Mouse (Mus musculus) right cerebral cortex, postnatal 14 days (tissue): ENCODE data around the gene Ptpro.
A peak's percentile ranks its signal among the peaks of the same experiment; 100 is the strongest.
"Not testable (repeated sequence)": the region's sequence is repeated elsewhere in the genome, so short reads cannot be mapped to it uniquely, and the experiment has no call there.

Experiments used
- DNase-seq: peaks from one replicate; pipeline ENCODE4 v3.0.0; 2022

Ptpro gene

DNA sequence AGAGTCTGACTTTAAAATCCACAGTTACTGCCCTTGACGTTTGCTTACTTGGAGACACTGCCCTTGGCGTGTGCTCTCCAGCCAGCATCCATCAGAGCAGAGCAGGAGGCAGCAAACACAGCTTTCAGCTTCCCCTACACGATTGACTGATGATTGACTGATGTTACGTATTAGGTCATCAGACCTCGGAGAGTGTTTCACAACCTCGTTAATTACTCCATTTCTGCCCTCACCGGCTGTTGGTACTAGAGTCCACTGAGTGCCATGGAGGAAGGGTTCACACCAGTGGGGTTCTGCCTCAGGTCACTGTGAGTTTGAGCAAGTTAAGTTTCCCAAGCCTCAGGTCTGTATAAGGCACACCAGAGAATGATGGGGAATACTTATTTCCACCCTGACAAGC is 143.0 kb downstream of the Ptpro start:
- no peak for DNase-seq

DNA sequence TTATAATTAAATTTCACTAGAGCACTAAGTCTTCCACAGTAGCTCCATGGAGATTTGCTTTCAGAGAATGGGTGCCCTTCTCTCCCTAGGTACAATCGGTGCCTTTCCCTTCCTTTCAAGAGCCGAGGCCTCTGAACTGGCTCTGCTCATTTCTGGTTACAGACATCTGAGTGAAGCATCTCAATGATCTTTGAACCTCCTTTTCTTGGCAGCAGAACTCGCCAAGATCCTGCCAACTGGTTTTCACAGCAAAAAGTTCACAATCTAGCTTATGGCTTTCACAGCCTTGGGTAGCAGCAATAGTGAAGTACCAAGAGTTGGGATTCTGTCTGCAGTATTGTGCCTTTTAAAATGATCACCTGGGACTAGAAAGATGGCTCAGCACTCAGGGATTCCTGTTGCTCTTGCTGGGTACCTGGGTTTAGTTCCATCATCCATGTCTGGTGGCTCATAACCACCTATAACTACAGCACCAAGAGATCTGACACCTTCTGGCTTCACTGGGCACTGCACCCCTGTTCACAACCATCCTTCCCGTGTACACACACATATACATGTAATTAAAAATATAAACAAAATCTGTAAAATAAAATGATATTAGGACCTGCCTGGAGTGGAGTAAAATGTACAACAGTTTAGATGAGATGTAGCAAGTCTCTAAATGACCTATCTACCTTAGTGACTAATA is 144.1 kb downstream of the Ptpro start:
- no peak for DNase-seq

DNA sequence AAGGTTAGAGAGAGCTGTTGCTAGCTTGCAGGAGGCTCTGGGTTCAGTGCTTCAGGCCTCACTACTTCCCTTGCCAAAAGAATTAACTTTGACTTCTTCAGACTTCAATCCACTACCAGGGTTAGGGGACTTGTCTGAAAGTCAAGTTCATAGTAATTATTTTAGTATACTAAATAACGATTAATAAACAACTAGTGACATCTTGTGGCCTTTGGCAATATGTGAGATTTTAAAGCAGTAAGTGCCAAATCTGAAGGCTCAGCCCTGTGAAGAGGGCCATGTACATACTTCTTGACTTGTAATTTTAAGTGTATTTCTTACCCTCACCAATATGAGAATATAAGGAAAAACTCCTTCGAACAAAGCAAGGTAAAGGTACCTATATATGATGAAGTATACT is 145.2 kb downstream of the Ptpro start:
- no peak for DNase-seq

DNA sequence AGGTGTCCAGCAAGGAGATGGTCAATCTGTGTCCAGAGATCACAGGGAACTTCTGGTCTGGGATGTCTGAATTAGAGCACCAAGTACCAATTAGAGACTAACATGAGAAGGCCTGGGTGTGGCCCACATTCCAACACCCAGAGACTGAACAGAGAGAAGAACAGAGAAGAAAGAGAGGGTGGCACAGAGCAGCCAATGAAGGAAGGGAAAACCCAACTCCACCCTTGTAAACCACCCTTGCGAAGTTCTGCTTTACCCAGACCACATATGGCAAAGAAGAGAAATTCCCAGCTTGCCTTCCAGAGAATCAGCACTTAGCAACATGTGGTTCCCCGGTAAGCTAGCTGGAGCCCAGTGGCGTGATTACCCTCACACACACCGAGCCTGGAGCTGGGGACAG is 152.1 kb downstream of the Ptpro start:
- DNase-seq, result no peak

DNA sequence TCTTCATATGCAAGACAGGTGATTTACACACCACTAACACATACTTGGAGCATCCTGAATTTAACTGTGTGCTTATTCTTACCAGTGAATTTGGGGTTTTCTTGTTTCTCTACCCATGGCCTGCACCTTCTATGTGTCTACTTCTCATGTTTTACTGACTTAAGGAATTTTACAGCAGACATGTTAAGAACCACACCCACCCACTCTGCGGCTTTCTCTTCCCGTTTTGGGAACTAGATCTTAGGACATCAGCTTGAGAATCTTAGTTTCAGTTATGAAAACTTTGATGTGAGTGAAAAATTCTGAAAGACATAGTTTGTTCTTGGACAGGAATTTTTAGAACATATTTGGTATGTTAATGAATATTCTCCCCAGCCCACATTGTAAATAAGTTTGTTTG is 153.6 kb downstream of the Ptpro start:
- no peak for DNase-seq

DNA sequence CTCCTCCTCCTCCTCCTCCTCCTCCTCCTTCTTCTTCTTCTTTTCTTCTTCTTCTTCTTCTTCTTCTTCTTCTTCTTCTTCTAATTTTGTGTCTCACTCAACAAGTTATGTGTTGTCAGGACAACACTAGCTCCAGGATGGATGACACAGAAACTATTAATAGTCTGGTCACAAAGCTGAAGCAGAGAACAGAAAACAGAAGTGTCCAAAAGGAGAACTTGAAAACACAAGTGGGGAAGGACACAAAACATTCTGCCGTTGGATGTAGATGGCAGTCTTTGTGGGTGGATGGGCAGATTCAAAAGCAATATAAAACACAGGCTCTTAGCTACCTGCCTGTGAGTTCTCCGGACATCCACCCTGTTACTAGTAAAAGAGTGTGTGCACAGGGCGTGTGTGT is 158.4 kb downstream of the Ptpro start:
- no peak for DNase-seq

DNA sequence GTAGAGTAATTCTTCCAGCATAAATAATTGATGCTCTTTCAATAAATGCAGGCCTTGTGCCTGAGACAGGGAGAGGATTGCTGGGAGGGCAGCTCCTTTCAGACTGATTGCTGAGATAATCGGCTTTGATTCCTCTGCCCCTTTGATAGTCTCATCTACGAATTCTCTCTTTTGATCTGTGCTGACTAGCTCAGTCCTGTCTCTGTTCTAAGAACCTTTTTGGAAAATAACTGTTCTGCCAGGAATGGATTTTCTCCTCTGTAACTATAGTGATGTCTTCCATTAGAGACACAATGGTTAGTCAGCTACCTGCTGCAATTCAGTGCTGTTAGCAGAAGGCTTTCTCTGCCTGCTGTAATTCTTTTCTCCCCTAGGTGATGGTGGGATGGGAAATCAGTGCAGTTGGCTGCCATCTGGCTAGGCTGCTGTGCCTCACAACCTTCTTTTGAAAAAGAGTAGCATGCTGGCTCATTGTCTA is 159.8 kb downstream of the Ptpro start:
- DNase-seq, result no peak

DNA sequence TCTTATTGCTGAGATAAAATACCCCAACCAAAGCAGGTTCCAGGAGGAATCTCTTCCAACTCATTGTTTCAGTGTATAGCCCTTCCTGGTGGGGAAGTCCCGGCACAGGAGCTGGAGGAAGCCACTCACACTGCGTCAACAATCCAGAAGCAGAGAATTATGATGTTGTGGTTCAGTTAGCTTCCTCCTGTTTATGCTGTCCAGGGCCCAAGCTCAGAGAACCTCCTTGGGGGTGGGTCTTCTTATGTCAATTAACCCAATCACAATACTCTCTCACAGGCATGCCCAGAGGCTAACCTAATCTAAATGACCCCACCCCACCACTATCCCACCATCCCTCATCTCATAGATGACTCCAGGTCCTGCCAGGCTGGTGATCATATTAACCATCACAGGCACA is 160.9 kb downstream of the Ptpro start:
- no peak for DNase-seq

DNA sequence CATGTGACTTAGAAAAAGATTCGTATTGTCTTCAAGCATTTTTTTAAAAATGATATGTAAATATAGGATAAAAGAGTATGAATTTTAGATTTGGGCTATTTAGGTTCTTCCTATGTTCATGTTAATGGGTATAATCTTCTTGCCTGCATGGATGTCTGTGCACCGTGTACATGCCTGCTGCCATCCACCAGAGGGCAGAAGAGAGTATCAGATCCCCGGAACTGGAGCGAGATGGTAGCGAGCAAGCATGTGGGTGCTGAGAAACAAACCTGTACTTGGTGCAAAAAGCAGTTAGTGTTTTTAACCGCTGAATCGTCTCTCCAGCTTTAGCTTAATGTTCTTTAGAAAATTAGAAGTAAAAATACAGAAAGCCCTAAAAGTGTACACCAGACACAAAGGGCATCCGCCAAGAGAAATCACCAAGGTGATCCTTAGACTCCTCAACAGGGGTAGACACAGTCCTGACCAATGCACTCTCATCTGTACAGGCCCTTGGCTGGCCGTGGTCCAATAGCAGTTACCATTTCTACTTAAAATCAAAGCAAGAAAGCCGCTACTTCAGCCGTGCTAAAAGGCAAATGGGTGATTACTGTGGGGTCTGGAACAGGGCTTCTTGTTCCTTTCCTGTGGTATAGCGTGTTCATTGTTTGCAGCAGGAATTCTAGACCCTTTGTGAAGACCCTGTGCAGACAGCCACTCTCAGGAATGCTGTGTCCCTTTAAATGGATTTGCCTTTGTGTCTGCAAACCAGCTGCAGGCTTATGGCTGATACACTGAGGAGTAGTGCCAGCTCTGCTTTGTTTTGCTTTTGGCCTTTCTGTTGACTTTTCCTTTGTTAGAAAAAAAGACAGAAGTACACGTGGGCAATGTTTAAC is 162.6 kb downstream of the Ptpro start:
- DNase-seq, result peak; percentile 31

DNA sequence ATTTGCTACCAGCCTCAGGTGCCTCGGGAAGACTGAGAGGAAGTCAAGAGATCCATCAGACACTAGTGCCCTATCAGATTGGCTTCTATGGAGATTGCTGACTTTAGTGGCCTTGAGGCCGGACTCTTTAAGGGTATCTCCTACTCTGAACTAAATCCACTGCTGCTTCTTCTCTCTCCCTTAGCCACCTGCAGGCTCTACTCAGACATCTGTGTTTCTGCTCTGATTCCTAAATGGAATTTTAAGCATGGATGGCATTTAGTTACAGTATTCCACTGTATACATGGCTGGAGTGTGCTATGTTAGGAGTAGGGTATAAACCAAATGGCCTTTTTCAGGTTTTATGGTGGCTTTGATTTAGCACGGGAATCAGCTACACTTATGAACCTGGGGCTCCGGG is 170.7 kb downstream of the Ptpro start:
- no peak for DNase-seq

DNA sequence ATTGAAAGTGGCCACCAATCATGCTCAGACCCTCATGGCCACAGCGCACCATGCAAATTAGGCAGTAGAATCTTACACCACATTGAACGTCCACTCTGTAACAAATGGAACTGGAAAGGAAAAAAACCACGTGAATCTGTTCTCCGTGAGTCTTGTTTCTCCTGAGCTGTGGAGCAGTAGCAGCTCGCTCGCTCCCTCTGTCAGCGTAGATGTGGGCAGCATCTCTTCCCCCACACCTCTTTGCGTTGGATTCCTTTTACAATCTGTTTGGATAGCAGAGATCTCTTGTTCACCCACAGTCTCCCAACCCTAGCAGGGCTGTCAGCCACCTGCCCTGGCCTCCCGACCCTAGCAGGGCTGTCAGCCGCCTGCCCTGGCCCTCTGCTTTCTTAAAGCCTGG is 171.7 kb downstream of the Ptpro start:
- DNase-seq, result no peak

DNA sequence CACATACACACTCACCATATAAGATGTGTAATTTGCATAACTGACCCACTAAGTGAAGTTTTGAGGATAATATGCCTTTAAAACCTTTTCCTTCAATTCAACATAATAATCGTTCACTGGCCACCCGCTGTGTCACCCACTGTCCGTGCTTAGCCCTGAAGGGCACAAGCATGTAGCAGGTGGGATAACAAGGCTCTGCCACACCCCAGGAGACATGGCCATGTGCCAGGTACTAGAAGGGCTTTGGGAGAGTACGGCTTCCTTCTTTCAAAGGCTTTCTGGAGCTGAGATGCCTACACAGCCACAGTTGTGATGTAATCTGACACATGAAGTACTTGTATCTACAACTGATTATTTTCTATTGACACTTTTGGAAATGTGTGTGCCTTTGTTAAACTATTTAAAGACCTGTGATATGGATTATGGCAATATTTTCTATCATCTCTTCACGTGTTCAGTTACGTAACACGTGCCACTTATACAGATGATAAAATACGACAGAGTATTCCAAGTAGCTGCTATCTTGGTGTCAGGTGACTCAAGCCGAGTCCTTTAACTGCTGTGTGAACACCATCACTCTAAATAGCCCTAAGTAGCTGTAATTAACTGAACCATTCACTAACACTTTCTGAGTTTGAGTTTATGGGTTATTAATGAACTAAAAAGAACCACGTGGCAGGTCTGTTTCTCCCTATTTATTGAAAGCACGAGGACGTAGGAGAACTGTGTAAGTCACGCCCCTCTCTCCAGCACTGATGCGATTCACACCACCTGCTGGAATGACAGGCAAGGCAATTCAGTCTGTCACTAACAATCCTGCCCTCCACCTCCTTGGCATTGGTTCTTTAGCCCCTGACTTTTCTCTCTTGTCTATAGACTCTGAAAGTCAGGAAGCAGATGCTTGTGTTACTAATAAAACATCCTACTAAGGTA is 173.6 kb downstream of the Ptpro start:
- DNase-seq, result no peak

DNA sequence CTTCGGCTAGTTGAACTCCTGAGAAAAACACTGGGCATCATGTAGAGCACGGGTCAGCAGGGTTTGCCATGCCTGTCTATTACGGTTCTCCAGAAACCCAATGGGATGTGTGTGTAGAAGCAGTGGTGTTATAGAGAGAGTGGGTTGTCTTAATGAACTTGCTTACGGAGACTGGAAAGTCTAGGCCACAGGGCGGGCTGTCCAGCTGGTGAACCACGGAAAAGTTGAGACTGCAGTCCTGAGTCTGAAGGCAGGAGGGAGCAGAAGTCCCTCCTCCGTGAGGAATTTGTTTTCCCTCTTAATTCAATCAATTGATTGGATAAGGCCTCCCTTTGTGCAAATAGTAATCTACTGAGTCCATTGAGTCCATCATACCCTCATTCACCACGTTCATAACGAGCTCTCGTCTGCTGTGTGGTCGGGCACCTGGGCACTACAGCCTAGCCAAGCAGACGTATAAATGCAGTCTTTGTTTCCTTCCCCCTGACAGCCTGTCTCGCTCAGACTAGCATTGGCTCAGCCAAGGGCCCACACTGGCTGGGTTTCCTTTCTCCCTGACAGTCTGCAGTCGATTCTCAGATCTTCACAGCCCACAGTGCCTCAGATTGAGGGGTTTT is 181.5 kb downstream of the Ptpro start:
- no peak for DNase-seq

DNA sequence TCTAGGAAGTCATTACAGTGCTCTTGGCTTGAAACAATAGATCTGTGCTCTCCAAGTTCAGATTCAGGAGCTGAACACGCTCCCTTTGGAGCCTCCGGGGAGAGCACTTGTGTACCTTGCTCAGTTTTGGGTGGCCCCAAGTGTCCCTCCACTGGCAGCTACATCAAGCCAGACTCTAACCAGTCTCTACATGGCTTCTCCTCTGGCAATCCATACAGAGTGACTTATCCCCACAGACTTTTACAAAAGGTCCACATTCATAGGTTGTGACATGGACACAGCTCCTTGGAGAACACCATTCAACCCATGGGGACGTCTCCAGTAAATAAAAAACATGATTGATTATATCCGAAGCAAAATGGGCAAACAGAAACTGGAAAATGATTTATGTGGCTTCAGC is 185.4 kb downstream of the Ptpro start:
- no peak for DNase-seq

DNA sequence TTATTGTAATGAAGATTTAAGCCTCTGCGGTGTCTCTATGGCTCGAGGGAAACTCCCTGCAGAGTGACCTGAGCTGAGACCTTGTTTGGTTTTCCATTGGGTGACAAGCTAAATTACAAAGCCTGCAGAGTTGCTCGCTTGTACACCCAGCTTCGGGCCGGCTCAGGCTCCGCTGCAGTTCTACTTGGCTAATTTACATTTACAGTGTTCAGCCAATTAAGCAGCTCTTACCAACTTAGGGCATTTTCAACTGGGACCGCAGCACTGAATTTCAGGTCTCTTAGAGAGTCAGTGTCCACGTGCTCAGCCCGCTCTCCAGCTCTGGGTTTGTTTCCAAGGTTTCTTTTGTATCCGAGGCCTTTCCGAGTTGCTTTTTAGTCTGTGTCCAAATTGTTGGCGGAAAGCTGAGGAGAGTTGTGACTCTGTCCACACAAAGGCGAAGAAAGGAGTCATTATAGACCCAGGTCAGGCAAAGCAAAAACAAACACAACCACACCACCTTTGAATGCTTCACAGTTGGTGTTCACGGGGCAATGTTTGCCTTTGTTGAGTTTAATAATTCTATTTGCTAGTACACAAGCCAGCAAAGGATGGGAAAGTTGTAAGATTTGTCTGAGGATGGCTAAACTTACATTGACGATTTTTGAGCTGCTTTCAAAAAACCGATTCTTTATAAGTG is 185.9 kb downstream of the Ptpro start:
- DNase-seq, result no peak

DNA sequence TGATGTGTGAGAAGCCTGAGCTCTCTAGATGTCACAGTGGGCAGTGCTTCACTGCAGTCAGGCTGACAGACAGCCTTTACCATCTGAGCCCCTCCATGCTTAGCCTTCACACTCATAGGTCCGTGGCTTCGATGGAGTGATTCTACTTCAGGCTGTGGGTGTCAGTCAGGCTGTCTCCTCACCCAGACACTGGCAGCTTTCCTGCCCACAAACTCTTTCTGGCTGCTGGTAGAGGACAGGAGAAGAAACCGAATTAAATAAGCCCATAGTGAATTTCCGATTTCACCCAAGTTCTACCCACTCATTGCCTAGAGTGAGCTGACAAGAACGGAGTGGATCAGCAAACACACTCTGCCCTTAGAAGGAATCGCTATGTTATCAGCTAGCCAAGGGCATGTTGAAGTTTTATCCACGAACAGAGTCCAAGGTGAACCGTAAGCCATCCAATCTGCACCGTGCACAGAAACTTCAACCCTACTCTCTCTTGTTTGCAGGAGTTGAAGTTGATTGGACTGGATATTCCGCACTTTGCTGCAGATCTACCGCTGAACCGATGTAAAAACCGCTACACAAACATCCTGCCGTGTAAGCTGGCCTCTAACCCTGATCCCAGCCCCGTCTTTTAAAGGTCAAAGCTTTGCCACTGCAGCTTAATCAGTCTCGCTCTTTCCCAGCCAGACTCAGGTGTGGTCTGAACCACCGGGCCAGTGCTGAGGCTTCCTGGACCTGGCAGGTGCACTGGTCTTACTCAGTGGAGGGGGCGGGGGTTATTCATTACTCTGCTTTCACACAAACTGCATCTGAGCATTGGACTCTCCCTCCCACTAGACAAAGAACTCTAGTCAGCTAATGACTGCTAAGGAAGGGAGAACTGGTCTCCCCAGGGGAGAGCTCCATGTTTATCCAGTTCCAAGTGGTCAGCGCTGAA is 188.7 kb downstream of the Ptpro start:
- DNase-seq, result no peak

DNA sequence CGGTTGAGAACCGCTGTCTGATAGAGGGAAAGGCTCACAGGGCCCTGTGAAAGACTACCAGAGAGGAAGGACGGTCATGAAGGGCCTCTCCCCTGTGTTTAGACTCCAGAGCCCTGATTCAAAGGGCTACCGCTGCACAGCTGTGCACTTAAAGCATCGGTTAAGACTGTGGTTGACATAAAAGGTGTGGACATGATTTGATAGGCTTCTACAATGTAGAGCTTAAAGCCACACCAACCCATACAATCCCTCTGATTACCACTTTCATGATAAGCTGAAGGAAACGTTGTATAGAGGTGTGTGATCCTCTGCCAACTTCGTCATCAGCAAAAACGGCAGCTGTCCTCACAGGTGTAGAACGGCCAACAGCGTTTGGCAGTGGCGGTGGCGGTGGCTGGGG is 191.0 kb downstream of the Ptpro start:
- DNase-seq, result no peak

DNA sequence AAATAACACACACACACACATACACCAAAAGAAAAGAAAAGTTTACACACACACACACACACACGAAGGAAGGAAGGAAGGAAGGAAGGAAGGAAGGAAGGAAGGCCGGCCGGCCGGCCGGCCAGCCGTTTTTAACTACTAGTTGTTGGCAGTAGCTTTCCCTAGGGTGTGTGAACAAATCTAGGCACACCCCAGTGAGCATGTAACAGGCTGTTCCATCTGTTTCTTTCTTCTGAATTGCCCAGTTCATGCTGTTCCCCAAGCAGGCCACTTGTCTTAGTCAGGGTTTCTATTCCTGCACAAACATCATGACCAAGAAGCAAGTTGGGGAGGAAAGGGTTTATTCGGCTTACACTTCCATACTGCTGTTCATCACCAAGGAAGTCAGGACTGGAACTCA is 194.0 kb downstream of the Ptpro start:
- DNase-seq, result not testable (repeated sequence)

DNA sequence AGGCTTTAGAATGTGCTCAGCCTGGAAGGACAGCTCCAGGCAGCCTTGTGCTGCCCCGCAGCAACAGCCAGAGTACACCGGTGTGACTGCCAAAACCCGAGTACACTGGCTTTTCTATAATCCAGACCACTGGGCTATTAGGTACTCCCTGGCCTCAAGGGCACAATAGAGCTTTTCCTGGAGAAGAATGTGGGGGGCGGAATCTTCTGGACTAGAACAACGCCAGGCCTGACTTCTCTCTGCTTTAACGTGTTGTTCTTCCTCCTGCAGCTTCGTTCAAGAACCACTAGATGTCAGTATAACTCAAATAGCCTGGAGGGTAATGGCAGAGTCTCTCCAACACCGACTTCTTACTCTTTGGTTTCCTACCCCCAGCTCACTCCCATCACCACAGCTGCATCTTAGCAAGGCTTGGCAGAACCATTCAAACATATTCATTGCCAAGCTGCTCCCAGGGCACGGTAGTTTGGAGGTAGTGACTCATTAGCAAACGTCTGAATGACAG is 203.5 kb downstream of the Ptpro start:
- DNase-seq, result no peak

DNA sequence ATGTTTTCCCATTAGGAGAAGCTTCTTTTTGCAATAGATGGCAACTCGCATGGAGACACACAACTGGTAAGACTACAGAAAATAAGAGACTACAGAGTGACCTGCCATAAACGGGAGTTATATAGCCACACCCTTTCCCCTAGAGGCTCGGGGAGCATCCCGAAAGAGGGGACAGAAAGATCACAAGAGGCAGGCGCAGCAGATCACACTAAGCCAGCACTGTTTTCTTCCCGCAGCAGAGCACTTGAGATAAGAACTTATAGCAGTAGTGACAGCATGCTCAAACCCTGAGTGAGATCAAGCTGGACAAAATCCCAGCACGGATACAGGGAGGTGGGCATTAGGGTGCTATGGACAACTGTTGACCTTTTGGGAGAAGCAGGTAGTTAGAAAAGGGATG is 203.9 kb downstream of the Ptpro start:
- DNase-seq, result no peak

DNA sequence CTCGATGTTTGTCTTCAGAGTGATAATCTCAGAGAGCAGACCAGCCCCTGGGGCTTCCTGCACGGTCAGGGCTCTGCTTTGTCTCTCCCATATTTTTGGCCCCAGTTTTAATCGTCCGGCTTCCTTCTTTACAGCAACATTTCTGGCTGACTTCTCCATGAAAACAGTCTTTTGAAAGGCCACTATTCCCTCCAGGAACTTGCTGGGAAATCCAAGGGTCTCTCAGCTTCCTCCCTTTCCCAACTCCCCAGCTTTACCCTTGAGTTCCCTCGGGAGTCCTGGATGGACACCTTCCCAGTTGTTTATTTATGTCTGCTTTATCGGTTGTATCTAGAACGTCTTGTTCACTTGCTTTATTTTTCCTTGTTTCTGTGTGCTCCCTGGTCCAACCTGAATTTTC is 205.1 kb downstream of the Ptpro start:
- DNase-seq, result no peak
